Mouse (Mus musculus) adrenal gland, postnatal 10 days (tissue): ENCODE data around the gene Sobp. TPM values are rescaled to one million over a fixed set of nuclear protein-coding genes. Genes with fewer than 3 reads are reported as not detected.

ENCODE experiments used
- DNase-seq: peaks from one replicate; pipeline ENCODE4 v3.0.0; 2021; ENCODE audit warnings: mixed read lengths
- total RNA-seq, 2 experiments: library from RNA; stranded (reverse); gene quantifications; 2 replicates each; pipeline ENCODE4 v1.2.3; 2021

Gene Sobp
- total RNA-seq, 2 experiments from 2014 or later: 2.8 to 5.3 TPM

GRCm38 (mm10) chr10:43087421-43087820 is 86.9 kb downstream of the Sobp start:
- DNase-seq: no peak

GRCm38 (mm10) chr10:43086888-43087287 is 87.4 kb downstream of the Sobp start:
- no peak for DNase-seq

GRCm38 (mm10) chr10:43084087-43084366 is 90.3 kb downstream of the Sobp start:
- DNase-seq: no peak

- DNase-seq: no peak
Measured at GRCm38 (mm10) chr10:43083288-43084086, 90.8 kb downstream of the Sobp start.

- DNase-seq: peak; percentile 56
Measured at GRCm38 (mm10) chr10:43081316-43081715, 93.0 kb downstream of the Sobp start.

GRCm38 (mm10) chr10:43075535-43076152 is 98.7 kb downstream of the Sobp start:
- no peak for DNase-seq

GRCm38 (mm10) chr10:43073281-43073680 is 101.0 kb downstream of the Sobp start:
- DNase-seq: no peak

- no peak for DNase-seq
Measured at GRCm38 (mm10) chr10:43070893-43071292, 103.4 kb downstream of the Sobp start.

GRCm38 (mm10) chr10:43065331-43065730 is 109.0 kb downstream of the Sobp start:
- no peak for DNase-seq

GRCm38 (mm10) chr10:43061519-43062105 is 112.7 kb downstream of the Sobp start:
- DNase-seq: no peak

- DNase-seq: no peak
Measured at GRCm38 (mm10) chr10:43055405-43055804, 118.9 kb downstream of the Sobp start.

- DNase-seq: no peak
Measured at GRCm38 (mm10) chr10:43054776-43055175, 119.6 kb downstream of the Sobp start.

GRCm38 (mm10) chr10:43053861-43054560 is 120.3 kb downstream of the Sobp start:
- no peak for DNase-seq

- DNase-seq: peak; percentile 38
Measured at GRCm38 (mm10) chr10:43052462-43052861, 121.9 kb downstream of the Sobp start.

- DNase-seq: no peak
Measured at GRCm38 (mm10) chr10:43047804-43048348, 126.5 kb downstream of the Sobp start.

GRCm38 (mm10) chr10:43043351-43044209 is 130.8 kb downstream of the Sobp start:
- no peak for DNase-seq

- DNase-seq: no peak
Measured at GRCm38 (mm10) chr10:43042591-43043327, 131.6 kb downstream of the Sobp start.

GRCm38 (mm10) chr10:43041794-43042193 is 132.5 kb downstream of the Sobp start:
- no peak for DNase-seq

GRCm38 (mm10) chr10:43037455-43037793 is 136.9 kb downstream of the Sobp start:
- no peak for DNase-seq

GRCm38 (mm10) chr10:43036646-43037454 is 137.5 kb downstream of the Sobp start:
- no peak for DNase-seq
